Mouse (Mus musculus) forebrain, embryonic 16.5 days (tissue): Measurements from ENCODE around the gene Tlx2. TPM values are rescaled to one million over a fixed set of nuclear protein-coding genes. Genes with fewer than 3 reads are reported as not detected.

Source experiments
- ATAC-seq: fragments of 200-750 bp; cut with Nextera tagmentation; 2 replicates; pipeline ENCODE4 v1.8.0; 2017; ENCODE audit warnings: mild to moderate bottlenecking, moderate library complexity
- H3K27ac ChIP-seq: fragments of 300-500 bp; sonication (generic); 2 replicates; pipeline ENCODE4 v1.5.1; 2014; ENCODE audit warnings: low read length, control low read depth
- H3K27me3 ChIP-seq: fragments of 300-500 bp; sonication (generic); replicated peaks from 2 replicates; pipeline ENCODE4 v1.6.1; 2014; ENCODE audit warnings: low read length; ENCODE audit not compliant: control insufficient read depth, insufficient read depth
- H3K36me3 ChIP-seq: fragments of 300-500 bp; sonication (generic); 2 replicates; pipeline ENCODE4 v1.6.1; 2014; ENCODE audit not compliant: control insufficient read depth, insufficient read depth
- H3K4me1 ChIP-seq: fragments of 300-500 bp; sonication (generic); replicated peaks from 2 replicates; pipeline ENCODE4 v1.6.1; 2014; ENCODE audit warnings: low read length; ENCODE audit not compliant: control insufficient read depth, insufficient read depth
- H3K4me2 ChIP-seq: fragments of 300-500 bp; sonication (generic); 2 replicates; pipeline ENCODE4 v1.6.1; 2014; ENCODE audit warnings: mild to moderate bottlenecking, low read length, control low read depth
- H3K4me3 ChIP-seq: fragments of 300-500 bp; sonication (generic); replicated peaks from 2 replicates; pipeline ENCODE4 v1.5.1; 2014; ENCODE audit warnings: mild to moderate bottlenecking, low read length, control low read depth
- H3K9ac ChIP-seq: fragments of 300-500 bp; sonication (generic); replicated peaks from 2 replicates; pipeline ENCODE4 v1.6.1; 2014; ENCODE audit warnings: low read depth, low read length, control low read depth
- H3K9me3 ChIP-seq: fragments of 300-500 bp; sonication (generic); 2 replicates; pipeline ENCODE4 v1.6.1; 2016; ENCODE audit warnings: low read length; ENCODE audit not compliant: control insufficient read depth
- WGBS: fragments of 180-500 bp; shearing (Covaris S2); extraction: QIAGEN DNeasy Blood & Tissue Kit; methylation state at CpG from one replicate; pipeline ENCODE4 v1.1.7; 2014; 5-methylcytosine and 5-hydroxymethylcytosine counted together
- polyA plus RNA-seq: library from polyadenylated mRNA; unstranded; fragments of >200 nt; fragmentation: Nextera tagmentation; extraction: Ambion mirVana; gene quantifications from 2 replicates; pipeline ENCODE4 v1.2.1, GENCODE M21; 2015

Gene Tlx2
- not detected in 2 replicates for polyA plus RNA-seq

DNA sequence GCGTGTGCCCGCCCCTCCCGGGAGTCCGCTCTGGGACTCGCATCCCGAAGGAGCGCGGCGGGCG, at the start of gene Tlx2:
Tlx2 (minus strand) TSS at position 47 of the 64 bp plus-strand sequence.
- no peaks in the 10 kb centered on the region for H3K9me3 ChIP-seq
- no peak within 1 kb of the TSS for H3K4me2 ChIP-seq
- H3K9ac ChIP-seq: no peak within 1 kb of the TSS
- peaks cover 79% of the 10 kb centered on the region for H3K27me3 ChIP-seq
- H3K36me3 ChIP-seq: no peaks in the 10 kb centered on the region
- WGBS: 0% methylated on average over 8 of the region's 10 CpGs
- H3K4me3 ChIP-seq: no peak within 1 kb of the TSS
- H3K27ac ChIP-seq: no peak within 1 kb of the TSS
- H3K4me1 ChIP-seq: peaks cover 18% of the 10 kb centered on the region
- no peak for ATAC-seq

- Histone ChIP-seq H3K4me3 (no peak overlapping the region), H3K9me3 (no peaks in the 10 kb centered on the region), H3K9ac (peak overlapping the region; percentile 97), H3K36me3 (peaks cover 13% of the 10 kb centered on the region; the same call in 1 of the 2 replicates), H3K4me1 (peaks cover 55% of the 10 kb centered on the region), H3K27ac (no peak overlapping the region), H3K4me2 (peak overlapping the region; percentile 79), H3K27me3 (no peaks in the 10 kb centered on the region)
- 86% methylated on average over 7 of the region's 7 CpGs for WGBS
- no peak for ATAC-seq
Measured at GRCm38 (mm10) chr6:83119734-83120051, 49.6 kb upstream of the Tlx2 start.

- Histone ChIP-seq H3K4me1 (peaks cover 54% of the 10 kb centered on the region), H3K27ac (no peak overlapping the region), H3K4me2 (no peak overlapping the region; the same call in 1 of the 2 replicates), H3K9ac (no peak overlapping the region; the same call in 1 of the 2 replicates), H3K36me3 (peaks cover 13% of the 10 kb centered on the region; the same call in 1 of the 2 replicates), H3K4me3 (no peak overlapping the region), H3K9me3 (no peaks in the 10 kb centered on the region), H3K27me3 (no peaks in the 10 kb centered on the region)
- WGBS: 83% methylated on average over 14 of the region's 14 CpGs
- ATAC-seq: no peak
Measured at GRCm38 (mm10) chr6:83118825-83119733, 49.0 kb upstream of the Tlx2 start.

DNA sequence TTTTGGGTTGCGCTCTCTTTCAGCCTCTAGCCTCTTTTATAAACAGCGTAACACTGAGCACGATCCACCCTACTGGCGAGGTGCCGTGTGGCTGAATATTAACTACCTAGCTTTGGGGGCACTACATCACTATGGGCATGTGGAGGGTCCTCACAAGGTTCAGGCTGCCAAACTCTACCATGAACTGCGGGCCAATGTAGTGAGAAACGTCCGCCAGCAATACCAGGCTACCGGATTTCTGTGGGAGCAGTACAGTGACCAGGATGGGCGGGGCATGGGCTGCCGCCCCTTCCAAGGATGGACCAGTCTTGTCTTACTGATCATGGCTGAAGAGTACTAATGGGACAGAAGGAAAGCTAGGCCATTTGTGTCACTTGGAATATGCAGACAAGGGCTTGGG, 48.3 kb upstream of the Tlx2 start:
- Histone ChIP-seq H3K4me1 (peaks cover 47% of the 10 kb centered on the region), H3K4me3 (no peak overlapping the region), H3K9me3 (no peaks in the 10 kb centered on the region), H3K27ac (no peak overlapping the region), H3K9ac (no peak overlapping the region), H3K36me3 (peaks cover 13% of the 10 kb centered on the region; the same call in 1 of the 2 replicates), H3K27me3 (no peaks in the 10 kb centered on the region), H3K4me2 (no peak overlapping the region)
- 78% methylated on average over 11 of the region's 11 CpGs for WGBS
- no peak for ATAC-seq

DNA sequence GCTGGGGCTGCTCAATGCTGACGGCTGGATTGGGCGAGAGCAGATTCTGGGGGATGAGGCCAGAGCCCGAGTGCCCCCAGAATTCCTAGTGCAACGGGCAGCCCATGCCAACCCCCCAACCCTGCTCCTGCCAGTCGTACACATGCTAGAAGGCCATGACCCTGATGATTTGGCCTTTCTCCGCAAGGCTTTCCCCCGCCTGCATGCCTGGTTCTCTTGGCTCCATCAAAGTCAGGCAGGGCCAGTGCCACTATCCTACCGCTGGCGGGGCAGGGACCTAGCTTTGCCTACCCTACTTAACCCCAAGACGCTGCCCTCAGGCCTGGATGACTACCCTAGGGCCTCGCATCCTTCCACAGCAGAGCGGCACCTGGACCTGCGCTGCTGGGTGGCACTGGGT, 47.5 kb upstream of the Tlx2 start:
- Histone ChIP-seq H3K4me2 (no peak overlapping the region), H3K27me3 (no peaks in the 10 kb centered on the region), H3K4me1 (peaks cover 41% of the 10 kb centered on the region), H3K9ac (no peak overlapping the region), H3K36me3 (peaks cover 13% of the 10 kb centered on the region; the same call in 1 of the 2 replicates), H3K27ac (no peak overlapping the region), H3K4me3 (no peak overlapping the region), H3K9me3 (no peaks in the 10 kb centered on the region)
- ATAC-seq: no peak
- 91% methylated on average over 13 of the region's 13 CpGs for WGBS

DNA sequence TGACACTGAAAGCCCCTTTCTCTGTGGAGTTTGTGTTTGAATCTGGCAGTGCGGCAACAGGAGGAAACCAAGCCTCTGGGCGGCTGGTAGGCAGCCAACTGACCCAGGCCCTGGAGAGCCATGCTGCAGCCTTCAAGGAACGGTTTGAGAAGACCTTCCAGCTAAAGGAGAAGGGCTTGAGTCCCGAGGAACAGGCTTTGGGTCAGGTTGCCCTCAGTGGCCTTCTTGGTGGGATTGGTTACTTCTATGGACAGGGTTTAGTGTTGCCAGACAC, 47.0 kb upstream of the Tlx2 start:
- H3K27me3 ChIP-seq: no peaks in the 10 kb centered on the region
- H3K36me3 ChIP-seq: peaks cover 13% of the 10 kb centered on the region; the same call in 1 of the 2 replicates
- peaks cover 37% of the 10 kb centered on the region for H3K4me1 ChIP-seq
- 83% methylated on average over 4 of the region's 4 CpGs for WGBS
- H3K4me3 ChIP-seq: no peak overlapping the region
- no peak overlapping the region for H3K27ac ChIP-seq
- no peak for ATAC-seq
- H3K9ac ChIP-seq: no peak overlapping the region
- H3K9me3 ChIP-seq: no peaks in the 10 kb centered on the region
- H3K4me2 ChIP-seq: no peak overlapping the region

DNA sequence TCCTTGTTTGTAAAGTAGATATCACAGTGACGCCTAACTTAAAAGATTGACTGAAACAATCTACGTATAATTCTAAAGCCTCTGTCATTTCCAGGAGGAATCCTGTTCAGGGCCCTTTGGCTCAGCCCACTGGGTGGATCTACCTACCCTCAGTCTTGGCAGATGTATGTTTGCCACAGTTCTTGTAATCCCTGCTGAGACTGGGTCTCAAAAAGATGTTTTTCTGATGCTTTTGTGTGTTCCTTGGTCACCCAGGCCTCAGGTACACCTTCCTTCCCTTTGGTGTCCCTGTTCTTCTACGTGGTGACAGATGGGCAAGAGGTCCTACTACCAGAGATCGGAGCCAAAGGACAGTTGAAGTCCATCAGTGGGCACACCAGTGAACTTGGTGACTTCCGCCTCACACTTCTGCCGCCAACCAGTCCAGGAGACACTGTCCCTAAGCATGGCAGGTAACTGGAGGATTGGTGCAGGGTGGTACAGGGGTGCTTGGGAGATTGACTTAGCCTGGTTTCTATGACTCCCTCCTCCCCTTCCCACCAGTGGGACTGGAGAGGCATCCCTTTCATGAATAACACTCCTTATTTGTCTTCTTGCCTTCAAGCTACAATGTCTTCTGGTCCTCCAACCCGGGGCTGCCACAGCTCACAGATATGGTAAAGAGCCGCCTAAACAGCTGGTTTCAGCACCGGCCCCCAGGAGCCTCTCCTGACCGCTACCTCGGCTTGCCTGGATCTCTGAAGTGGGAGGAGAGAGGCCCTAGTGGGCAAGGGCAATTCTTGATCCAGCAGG, 46.5 kb upstream of the Tlx2 start:
- peak overlapping the region; percentile 94 for H3K9ac ChIP-seq
- peak overlapping the region; percentile 97 for H3K4me2 ChIP-seq
- H3K36me3 ChIP-seq: peaks cover 13% of the 10 kb centered on the region; the same call in 1 of the 2 replicates
- WGBS: 80% methylated on average over 11 of the region's 11 CpGs
- H3K4me3 ChIP-seq: peak overlapping the region; percentile 90
- H3K9me3 ChIP-seq: no peaks in the 10 kb centered on the region
- no peaks in the 10 kb centered on the region for H3K27me3 ChIP-seq
- H3K27ac ChIP-seq: no peak overlapping the region
- peaks cover 37% of the 10 kb centered on the region for H3K4me1 ChIP-seq
- no peak for ATAC-seq

DNA sequence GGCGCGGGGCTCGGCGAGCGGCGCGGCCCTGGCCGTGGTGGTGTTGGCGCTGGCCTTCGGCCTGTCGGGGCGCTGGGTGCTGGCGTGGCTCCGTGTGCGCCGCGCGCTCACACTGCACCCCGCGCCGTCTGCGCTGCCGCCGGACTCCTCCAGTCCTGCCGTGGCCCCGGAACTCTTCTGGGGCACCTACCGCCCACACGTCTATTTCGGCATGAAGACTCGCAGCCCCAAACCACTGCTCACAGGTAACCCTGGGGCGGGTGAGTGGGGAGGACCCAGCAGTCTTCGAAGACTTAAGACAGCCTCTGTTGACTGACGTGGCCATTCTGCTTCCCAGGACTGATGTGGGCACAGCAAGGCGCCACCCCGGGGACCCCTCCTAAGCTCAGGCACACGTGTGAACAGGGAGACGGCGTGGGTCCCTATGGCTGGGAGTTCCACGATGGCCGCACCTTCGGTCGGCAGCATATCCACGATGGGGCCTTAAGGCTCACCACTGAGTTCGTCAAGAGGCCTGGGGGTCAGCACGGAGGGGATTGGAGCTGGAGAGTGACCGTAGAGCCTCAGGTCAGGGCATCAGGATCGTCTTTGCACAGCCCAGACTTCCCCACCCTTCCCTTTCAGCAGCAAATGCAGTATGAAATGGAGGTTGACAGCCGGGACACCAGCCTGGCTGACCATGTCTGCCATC, 45.7 kb upstream of the Tlx2 start:
- H3K4me3 ChIP-seq: peak overlapping the region; percentile 90
- H3K9ac ChIP-seq: peak overlapping the region; percentile 94
- H3K4me1 ChIP-seq: peaks cover 37% of the 10 kb centered on the region
- H3K9me3 ChIP-seq: no peaks in the 10 kb centered on the region
- H3K27me3 ChIP-seq: no peaks in the 10 kb centered on the region
- peak overlapping the region; percentile 97 for H3K4me2 ChIP-seq
- WGBS: 2% methylated on average over 36 of the region's 48 CpGs
- peak overlapping the region; percentile 71 for H3K27ac ChIP-seq
- ATAC-seq: peak; percentile 19
- H3K36me3 ChIP-seq: peaks cover 13% of the 10 kb centered on the region; the same call in 1 of the 2 replicates

- H3K27me3 ChIP-seq: no peaks in the 10 kb centered on the region
- under 1% methylated on average over 55 of the region's 58 CpGs for WGBS
- H3K4me1 ChIP-seq: peaks cover 34% of the 10 kb centered on the region
- ATAC-seq: peak; percentile 87
- H3K9me3 ChIP-seq: no peaks in the 10 kb centered on the region
- H3K4me3 ChIP-seq: peak within 1 kb of the TSS; percentile 90
- peak within 1 kb of the TSS; percentile 71 for H3K27ac ChIP-seq
- H3K36me3 ChIP-seq: peaks cover 13% of the 10 kb centered on the region; the same call in 1 of the 2 replicates
- peak within 1 kb of the TSS; percentile 97 for H3K4me2 ChIP-seq
- H3K9ac ChIP-seq: peak within 1 kb of the TSS; percentile 94
Measured at GRCm38 (mm10) chr6:83115011-83115671, 45.0 kb upstream of the Tlx2 start, which contains the start of gene Mogs. TSS of gene Mogs (plus strand) at chr6:83115496.
